Mouse (Mus musculus) heart, postnatal 0 days (tissue): Measurements from ENCODE around the gene 9930021J03Rik. TPM values are rescaled to one million over a fixed set of nuclear protein-coding genes. Genes with fewer than 3 reads are reported as not detected.

Source experiments
- ATAC-seq: fragments of 200-750 bp; cut with Nextera tagmentation; 2 replicates; pipeline ENCODE4 v1.8.0; 2017; ENCODE audit warnings: low read depth, moderate number of reproducible peaks, moderate library complexity; ENCODE audit not compliant: insufficient read depth
- DNase-seq: peaks from one replicate; pipeline ENCODE4 v3.0.0-alpha.2; 2016; ENCODE audit warnings: low spot score
- H3K27ac ChIP-seq: fragments of 300-500 bp; sonication (generic); 2 replicates; pipeline ENCODE4 v1.5.1; 2014; ENCODE audit warnings: low read depth, mild to moderate bottlenecking
- H3K27me3 ChIP-seq: fragments of 300-500 bp; sonication (generic); 2 replicates; pipeline ENCODE4 v1.6.1; 2014; ENCODE audit warnings: low read length, mixed read lengths; ENCODE audit not compliant: control insufficient read depth, insufficient read depth
- H3K36me3 ChIP-seq: fragments of 300-500 bp; sonication (generic); replicated peaks from 2 replicates; pipeline ENCODE4 v1.6.1; 2014; ENCODE audit warnings: low read length, mixed read lengths; ENCODE audit not compliant: control insufficient read depth, insufficient read depth
- H3K4me1 ChIP-seq: fragments of 300-500 bp; sonication (generic); 2 replicates; pipeline ENCODE4 v1.6.1; 2014; ENCODE audit warnings: antibody characterized with exemption; ENCODE audit not compliant: control insufficient read depth, insufficient read depth
- H3K4me2 ChIP-seq: fragments of 300-500 bp; sonication (generic); 2 replicates; pipeline ENCODE4 v1.6.1; 2014; ENCODE audit warnings: low read depth, mild to moderate bottlenecking, low read length, moderate library complexity
- H3K4me3 ChIP-seq: fragments of 300-500 bp; sonication (generic); 2 replicates; pipeline ENCODE4 v1.5.1; 2014; ENCODE audit warnings: low read depth, low read length
- H3K9ac ChIP-seq: fragments of 300-500 bp; sonication (generic); replicated peaks from 2 replicates; pipeline ENCODE4 v1.6.1; 2014; ENCODE audit warnings: low read depth, low read length, mixed read lengths
- H3K9me3 ChIP-seq: fragments of 300-500 bp; sonication (generic); replicated peaks from 2 replicates; pipeline ENCODE4 v1.6.1; 2016; ENCODE audit warnings: low read length; ENCODE audit not compliant: control insufficient read depth
- CTCF ChIP-seq: IDR thresholded peaks from 2 replicates; pipeline ENCODE4 v1.5.1; 2016; ENCODE audit warnings: antibody characterized with exemption, control low read depth, low read depth
- EP300 ChIP-seq: IDR thresholded peaks from 2 replicates; pipeline ENCODE4 v1.6.1; 2016; ENCODE audit warnings: antibody characterized with exemption, low read depth
- WGBS: fragments of 180-500 bp; shearing (Covaris S2); extraction: QIAGEN DNeasy Blood & Tissue Kit; methylation state at CpG from one replicate; pipeline ENCODE4 v1.1.7; 2014; 5-methylcytosine and 5-hydroxymethylcytosine counted together
- polyA plus RNA-seq: library from polyadenylated mRNA; unstranded; fragments of >200 nt; fragmentation: Nextera tagmentation; extraction: Ambion mirVana; gene quantifications from 2 replicates; pipeline ENCODE4 v1.2.1, GENCODE M21; 2015
- total RNA-seq: library from RNA; depleted of rRNA; stranded (reverse); fragments of >200 nt; gene quantifications from 2 replicates; pipeline ENCODE4 v1.2.3, GENCODE M21; 2014; ENCODE audit warnings: low replicate concordance

9930021J03Rik gene
- total and polyA plus RNA-seq, 2 experiments from 2014 or later, result 1.9 to 8.6 TPM

DNA sequence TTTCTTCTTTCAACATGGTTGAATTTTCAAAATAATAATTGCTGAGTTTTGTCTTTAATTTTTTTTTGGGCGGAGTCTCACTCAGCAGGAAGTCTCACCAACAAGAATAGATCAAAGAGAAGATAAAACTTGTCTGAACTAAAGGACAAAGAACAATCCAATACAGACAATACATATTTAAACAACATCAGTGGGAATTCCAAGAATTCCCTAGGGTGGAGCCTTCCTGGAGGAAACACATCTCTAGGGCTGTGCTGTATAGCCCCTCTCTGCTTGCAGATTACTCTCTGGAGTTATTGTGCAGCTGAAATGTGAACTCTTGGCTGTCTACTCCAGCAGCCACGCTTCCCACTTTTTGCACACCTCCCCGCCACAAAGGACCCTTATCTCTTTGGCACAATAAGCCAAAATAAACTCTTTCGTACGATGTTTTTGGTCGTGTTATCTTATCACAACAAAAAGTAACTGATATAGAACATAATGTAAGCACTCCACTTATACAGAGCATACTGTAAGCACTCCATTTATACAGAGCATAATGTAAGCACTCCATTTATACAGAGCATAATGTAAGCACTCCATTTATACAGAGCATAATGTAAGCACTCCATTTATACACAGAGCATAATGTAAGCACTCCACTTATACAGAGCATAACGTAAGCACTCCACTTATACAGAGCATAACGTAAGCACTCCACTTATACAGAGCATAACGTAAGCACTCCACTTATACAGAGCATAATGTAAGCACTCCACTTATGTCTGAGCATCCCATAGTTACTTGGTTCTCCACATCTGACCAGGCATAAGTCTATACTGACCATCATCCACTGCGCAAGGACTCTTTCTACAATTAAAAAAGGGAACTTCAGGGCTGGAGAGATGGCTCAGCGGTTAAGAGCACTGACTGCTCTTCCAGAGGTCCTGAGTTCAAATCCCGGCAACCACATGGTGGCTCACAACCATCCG, 125.3 kb downstream of the 9930021J03Rik start:
- Histone ChIP-seq H3K9ac (no peak overlapping the region), H3K27me3 (0 out of 2 replicates have a peak, but pooled peaks cover 4% of the 10 kb centered on the region), H3K4me3 (no peak overlapping the region), H3K27ac (no peak overlapping the region), H3K9me3 (no peaks in the 10 kb centered on the region), H3K36me3 (no peaks in the 10 kb centered on the region), H3K4me1 (no peaks in the 10 kb centered on the region), H3K4me2 (no peak overlapping the region)
- DNase-seq, result no peak
- no peak for ATAC-seq
- WGBS, result 50% methylated on average over 13 of the region's 13 CpGs
- TF ChIP-seq CTCF (no peak), EP300 (no peak)

DNA sequence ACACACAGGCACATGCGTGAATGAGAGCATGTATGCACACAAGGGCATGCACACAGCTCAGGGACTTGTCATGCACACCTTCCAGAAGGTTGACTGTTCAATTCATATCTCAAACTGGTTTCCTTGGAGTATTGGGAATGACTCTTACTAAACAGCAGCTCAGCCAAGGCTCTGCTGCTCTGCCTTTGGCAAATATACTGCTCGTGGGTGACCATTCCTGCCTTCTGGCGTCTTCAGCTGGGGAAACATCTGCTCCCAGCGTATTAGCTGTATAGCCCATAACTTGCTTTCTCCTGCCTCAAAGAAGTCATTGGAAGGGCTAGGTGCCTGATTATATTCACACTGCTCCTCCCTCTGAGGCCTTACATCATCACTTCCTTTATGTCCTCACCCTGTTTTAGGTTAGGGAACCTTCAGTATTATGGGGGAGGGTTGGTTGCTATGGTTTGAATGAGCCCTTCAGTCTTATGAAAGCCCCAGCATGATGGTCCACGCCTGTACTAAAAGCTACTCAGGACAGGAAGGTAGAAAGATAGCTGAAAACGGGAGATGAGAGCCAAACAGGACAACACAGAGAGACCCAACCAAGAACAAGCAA, 127.5 kb downstream of the 9930021J03Rik start:
- no peaks in the 10 kb centered on the region for H3K36me3 ChIP-seq
- H3K27me3 ChIP-seq, result no peaks in the 10 kb centered on the region
- H3K9ac ChIP-seq, result no peak overlapping the region
- TF ChIP-seq EP300 (no peak), CTCF (no peak)
- no peaks in the 10 kb centered on the region for H3K9me3 ChIP-seq
- DNase-seq (no peak), ATAC-seq (no peak)
- no peak overlapping the region for H3K27ac ChIP-seq
- no peak overlapping the region for H3K4me3 ChIP-seq
- 69% methylated on average over 6 of the region's 6 CpGs for WGBS
- no peaks in the 10 kb centered on the region for H3K4me1 ChIP-seq
- H3K4me2 ChIP-seq, result no peak overlapping the region

DNA sequence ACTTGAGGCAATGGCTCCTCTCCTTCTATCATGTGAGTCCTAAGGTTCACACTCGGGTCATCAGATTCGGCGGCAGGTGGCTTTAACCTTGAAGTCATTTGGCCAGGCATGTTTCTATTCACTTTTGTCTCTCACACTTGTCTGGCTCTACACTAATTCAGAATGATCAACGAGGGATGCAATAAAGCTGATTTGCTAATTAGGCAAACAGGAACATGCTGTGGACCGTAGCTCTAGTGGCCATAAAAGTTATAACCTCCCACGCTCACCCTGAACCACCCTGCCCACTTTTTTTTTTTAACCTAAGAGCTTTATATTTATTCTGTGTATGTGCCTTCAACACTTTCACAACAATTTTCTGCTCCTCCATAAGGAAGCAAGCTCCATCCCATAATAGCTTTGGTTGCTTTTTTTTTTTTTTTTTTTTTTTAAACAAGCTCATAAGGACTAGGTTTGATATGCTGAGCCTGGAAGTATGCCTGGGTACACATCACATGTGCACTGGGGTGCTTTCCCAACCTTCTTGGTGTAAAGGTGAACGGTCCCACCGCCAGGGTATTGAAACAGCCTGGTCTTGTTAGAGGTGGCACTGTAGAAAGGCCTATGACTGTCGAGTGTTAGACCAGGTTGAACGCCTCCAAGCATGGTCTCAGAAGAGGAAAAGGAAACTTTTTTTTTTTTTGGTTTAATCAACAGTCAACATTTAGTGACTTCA, 129.2 kb downstream of the 9930021J03Rik start:
- no peak overlapping the region for H3K4me2 ChIP-seq
- ATAC-seq, result no peak
- no peaks in the 10 kb centered on the region for H3K27me3 ChIP-seq
- DNase-seq, result no peak
- H3K9ac ChIP-seq, result no peak overlapping the region
- no peaks in the 10 kb centered on the region for H3K4me1 ChIP-seq
- no peaks in the 10 kb centered on the region for H3K36me3 ChIP-seq
- H3K9me3 ChIP-seq, result no peaks in the 10 kb centered on the region
- no peak overlapping the region for H3K4me3 ChIP-seq
- no peak overlapping the region for H3K27ac ChIP-seq
- WGBS, result 85% methylated on average over 10 of the region's 10 CpGs
- TF ChIP-seq CTCF (no peak), EP300 (no peak)

DNA sequence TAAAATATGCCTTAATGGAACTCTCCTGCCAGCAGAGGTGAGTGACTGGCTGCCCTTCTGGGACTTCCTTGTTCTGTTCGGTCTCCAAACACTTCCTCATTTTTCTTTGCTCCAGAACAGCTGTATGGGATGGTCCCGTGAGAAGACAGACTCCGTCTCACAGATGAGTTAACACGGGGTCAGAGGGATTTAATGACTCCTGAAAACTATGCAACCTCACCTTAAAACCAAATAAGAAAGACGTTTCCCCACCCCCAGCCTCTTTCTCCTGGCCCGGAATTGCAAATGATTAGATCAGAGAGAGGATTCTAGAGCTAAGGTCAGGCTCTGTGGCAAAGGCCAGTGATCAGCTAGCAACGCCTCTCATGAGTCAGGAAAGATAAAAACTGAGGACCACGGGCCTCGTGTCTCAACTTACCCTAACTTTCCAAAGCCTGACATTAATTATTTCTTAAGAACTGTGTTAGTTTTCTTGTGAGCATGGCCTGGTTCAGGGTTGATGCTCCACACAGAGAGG, 130.2 kb downstream of the 9930021J03Rik start:
- ATAC-seq (no peak), DNase-seq (no peak)
- no peaks in the 10 kb centered on the region for H3K9me3 ChIP-seq
- H3K9ac ChIP-seq, result no peak overlapping the region
- H3K27ac ChIP-seq, result no peak overlapping the region
- H3K36me3 ChIP-seq, result no peaks in the 10 kb centered on the region
- 51% methylated on average over 9 of the region's 9 CpGs for WGBS
- H3K27me3 ChIP-seq, result no peaks in the 10 kb centered on the region
- no peak overlapping the region for H3K4me2 ChIP-seq
- H3K4me1 ChIP-seq, result no peaks in the 10 kb centered on the region
- no peak for TF ChIP-seq EP300
- H3K4me3 ChIP-seq, result no peak overlapping the region

DNA sequence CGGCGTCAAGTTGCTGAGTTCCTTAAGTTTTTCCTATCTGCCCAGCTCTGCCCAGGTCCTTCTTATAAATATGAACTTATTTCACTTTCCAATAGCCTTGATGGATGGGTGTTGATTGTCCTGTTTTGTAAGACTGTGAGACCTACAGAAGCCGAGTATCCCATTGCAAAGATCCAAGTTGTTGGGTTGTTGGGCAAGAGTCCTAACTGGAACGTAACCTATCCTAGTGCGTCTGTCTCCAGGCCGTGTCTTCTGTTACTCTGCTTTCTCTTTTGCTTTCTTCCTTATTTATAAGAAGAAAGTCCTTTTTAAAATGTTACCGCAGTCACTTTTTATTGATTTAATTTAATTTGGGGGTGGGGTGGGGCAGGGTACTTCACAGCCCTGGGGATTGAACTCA, 130.8 kb downstream of the 9930021J03Rik start:
- H3K9ac ChIP-seq, result no peak overlapping the region

More for the DNA sequence above, 130.8 kb downstream of the 9930021J03Rik start:
- ATAC-seq (no peak), DNase-seq (no peak)
- H3K9me3 ChIP-seq, result no peaks in the 10 kb centered on the region
- H3K4me1 ChIP-seq, result no peaks in the 10 kb centered on the region
- H3K4me3 ChIP-seq, result no peak overlapping the region
- WGBS, result 94% methylated on average over 7 of the region's 7 CpGs
- no peaks in the 10 kb centered on the region for H3K27me3 ChIP-seq
- H3K27ac ChIP-seq, result no peak overlapping the region
- TF ChIP-seq EP300, result no peak
- TF ChIP-seq CTCF, result no peak
- H3K4me2 ChIP-seq, result no peak overlapping the region
- H3K36me3 ChIP-seq, result no peaks in the 10 kb centered on the region
